Mouse (Mus musculus): ENCODE results near the gene Timm9. TPM values are rescaled to one million over a fixed set of nuclear protein-coding genes. Genes with fewer than 3 reads are reported as not detected.
A peak's percentile ranks its signal among the peaks of the same experiment; 100 is the strongest.

Gene Timm9
- polyA plus RNA-seq (2016; fragmentation: Nextera tagmentation; extraction: Ambion mirVana) = 64.6 and 72.8 TPM in 2 replicates

- Histone ChIP-seq H3K27ac (peak within 1 kb of the TSS; percentile 74), H3K9me3 (replicated peaks) (no peaks in the 10 kb centered on the region)
Observed at GRCm38 (mm10) chr12:71136130-71136973, at the start of gene Timm9, which contains the start of gene 2700049A03Rik. Gene Timm9 (minus strand): TSS chr12:71136684. Gene 2700049A03Rik (plus strand): TSS chr12:71136848.

GRCm38 (mm10) chr12:71184396-71184795 is 47.9 kb upstream of the Timm9 start:
- Histone ChIP-seq H3K27ac (no peak overlapping the region), H3K4me2 (replicated peaks) (no peak overlapping the region), H3K4me3 (no peak overlapping the region), H3K36me3 (peaks cover 52% of the 10 kb centered on the region), H3K4me1 (no peaks in the 10 kb centered on the region), H3K9me3 (replicated peaks) (no peaks in the 10 kb centered on the region), H3K27me3 (no peaks in the 10 kb centered on the region), H3K9ac (no peak overlapping the region)
- 98% methylated on average over 4 of the region's 4 CpGs for WGBS
- ATAC-seq (ENCODE audit: low FRiP score) = no peak

More at GRCm38 (mm10) chr12:71136130-71136973, at the start of gene Timm9, which contains the start of gene 2700049A03Rik:
- peak; percentile 95 for ATAC-seq (ENCODE audit: low FRiP score)
- Histone ChIP-seq H3K27me3 (no peaks in the 10 kb centered on the region), H3K4me2 (replicated peaks) (peak within 1 kb of the TSS; percentile 90), H3K4me1 (peaks cover 23% of the 10 kb centered on the region), H3K4me3 (peak within 1 kb of the TSS; percentile 74), H3K36me3 (peaks cover 28% of the 10 kb centered on the region), H3K9ac (peak within 1 kb of the TSS; percentile 90)
- WGBS = under 1% methylated on average over 52 of the region's 52 CpGs

- no peak overlapping the region for H3K4me2 ChIP-seq (replicated peaks)
- peaks cover 53% of the 10 kb centered on the region for H3K36me3 ChIP-seq
- ATAC-seq (ENCODE audit: low FRiP score) = no peak
- H3K9me3 ChIP-seq (replicated peaks) = no peaks in the 10 kb centered on the region
- no peaks in the 10 kb centered on the region for H3K27me3 ChIP-seq
- 96% methylated on average over 3 of the region's 3 CpGs for WGBS
- H3K27ac ChIP-seq = no peak overlapping the region
- no peak overlapping the region for H3K4me3 ChIP-seq
- H3K9ac ChIP-seq = no peak overlapping the region
- no peaks in the 10 kb centered on the region for H3K4me1 ChIP-seq
Observed at GRCm38 (mm10) chr12:71183736-71184135, 47.3 kb upstream of the Timm9 start.

GRCm38 (mm10) chr12:71169911-71170310 is 33.4 kb upstream of the Timm9 start:
- ATAC-seq (ENCODE audit: low FRiP score) = no peak
- no peak overlapping the region for H3K4me3 ChIP-seq
- WGBS = 97% methylated on average over 1 of the region's 1 CpGs
- H3K27ac ChIP-seq = no peak overlapping the region
- H3K4me1 ChIP-seq = no peaks in the 10 kb centered on the region
- no peaks in the 10 kb centered on the region for H3K27me3 ChIP-seq
- H3K36me3 ChIP-seq = peaks cover 59% of the 10 kb centered on the region
- no peak overlapping the region for H3K4me2 ChIP-seq (replicated peaks)
- no peak overlapping the region for H3K9ac ChIP-seq
- H3K9me3 ChIP-seq (replicated peaks) = no peaks in the 10 kb centered on the region

GRCm38 (mm10) chr12:71164410-71164809 is 27.9 kb upstream of the Timm9 start:
- 95% methylated on average over 9 of the region's 9 CpGs for WGBS
- peaks cover 70% of the 10 kb centered on the region for H3K36me3 ChIP-seq

GRCm38 (mm10) chr12:71157974-71158373 is 21.5 kb upstream of the Timm9 start:
- no peak for ATAC-seq (ENCODE audit: low FRiP score)
- Histone ChIP-seq H3K9ac (no peak overlapping the region), H3K4me1 (no peaks in the 10 kb centered on the region), H3K4me2 (replicated peaks) (no peak overlapping the region), H3K36me3 (peaks cover 78% of the 10 kb centered on the region), H3K27ac (no peak overlapping the region), H3K4me3 (no peak overlapping the region), H3K27me3 (no peaks in the 10 kb centered on the region), H3K9me3 (replicated peaks) (no peaks in the 10 kb centered on the region)
- 88% methylated on average over 6 of the region's 6 CpGs for WGBS

More at GRCm38 (mm10) chr12:71164410-71164809, 27.9 kb upstream of the Timm9 start:
- no peaks in the 10 kb centered on the region for H3K27me3 ChIP-seq
- H3K9me3 ChIP-seq (replicated peaks) = no peaks in the 10 kb centered on the region
- H3K4me3 ChIP-seq = no peak overlapping the region
- no peak overlapping the region for H3K4me2 ChIP-seq (replicated peaks)
- no peaks in the 10 kb centered on the region for H3K4me1 ChIP-seq
- no peak for ATAC-seq (ENCODE audit: low FRiP score)
- H3K27ac ChIP-seq = no peak overlapping the region
- H3K9ac ChIP-seq = no peak overlapping the region

GRCm38 (mm10) chr12:71154979-71155378 is 18.5 kb upstream of the Timm9 start:
- ATAC-seq (ENCODE audit: low FRiP score) = no peak
- Histone ChIP-seq H3K27ac (no peak overlapping the region), H3K4me1 (no peaks in the 10 kb centered on the region), H3K4me2 (replicated peaks) (no peak overlapping the region), H3K9me3 (replicated peaks) (no peaks in the 10 kb centered on the region), H3K27me3 (no peaks in the 10 kb centered on the region), H3K4me3 (no peak overlapping the region), H3K9ac (no peak overlapping the region), H3K36me3 (peaks cover 70% of the 10 kb centered on the region)
- 94% methylated on average over 6 of the region's 6 CpGs for WGBS

- H3K9ac ChIP-seq = no peak overlapping the region
- no peak overlapping the region for H3K4me3 ChIP-seq
- no peak for ATAC-seq (ENCODE audit: low FRiP score)
- H3K4me2 ChIP-seq (replicated peaks) = no peak overlapping the region
- no peaks in the 10 kb centered on the region for H3K27me3 ChIP-seq
- H3K27ac ChIP-seq = no peak overlapping the region
- H3K9me3 ChIP-seq (replicated peaks) = no peaks in the 10 kb centered on the region
- peaks cover 71% of the 10 kb centered on the region for H3K36me3 ChIP-seq
- H3K4me1 ChIP-seq = no peaks in the 10 kb centered on the region
- WGBS = 94% methylated on average over 8 of the region's 8 CpGs
Observed at GRCm38 (mm10) chr12:71150167-71150566, 13.7 kb upstream of the Timm9 start.

- Histone ChIP-seq H3K36me3 (peaks cover 69% of the 10 kb centered on the region), H3K9me3 (replicated peaks) (no peaks in the 10 kb centered on the region), H3K9ac (no peak overlapping the region), H3K4me2 (replicated peaks) (no peak overlapping the region), H3K27ac (no peak overlapping the region), H3K4me3 (no peak overlapping the region), H3K27me3 (no peaks in the 10 kb centered on the region), H3K4me1 (no peaks in the 10 kb centered on the region)
- WGBS = 90% methylated on average over 6 of the region's 6 CpGs
- no peak for ATAC-seq (ENCODE audit: low FRiP score)
Observed at GRCm38 (mm10) chr12:71149456-71149855, 13.0 kb upstream of the Timm9 start.

- Histone ChIP-seq H3K4me3 (no peak overlapping the region), H3K4me2 (replicated peaks) (no peak overlapping the region), H3K9ac (no peak overlapping the region), H3K27me3 (no peaks in the 10 kb centered on the region), H3K27ac (no peak overlapping the region), H3K9me3 (replicated peaks) (no peaks in the 10 kb centered on the region), H3K36me3 (peaks cover 69% of the 10 kb centered on the region), H3K4me1 (no peaks in the 10 kb centered on the region)
- 94% methylated on average over 9 of the region's 9 CpGs for WGBS
- no peak for ATAC-seq (ENCODE audit: low FRiP score)
Observed at GRCm38 (mm10) chr12:71148801-71149200, 12.3 kb upstream of the Timm9 start.

GRCm38 (mm10) chr12:71147641-71148040 is 11.2 kb upstream of the Timm9 start:
- H3K4me2 ChIP-seq (replicated peaks) = no peak overlapping the region
- H3K4me3 ChIP-seq = no peak overlapping the region
- no peak for ATAC-seq (ENCODE audit: low FRiP score)
- 86% methylated on average over 3 of the region's 3 CpGs for WGBS
- H3K36me3 ChIP-seq = peaks cover 69% of the 10 kb centered on the region
- H3K9ac ChIP-seq = no peak overlapping the region
- no peaks in the 10 kb centered on the region for H3K9me3 ChIP-seq (replicated peaks)
- H3K27me3 ChIP-seq = no peaks in the 10 kb centered on the region
- no peaks in the 10 kb centered on the region for H3K4me1 ChIP-seq
- H3K27ac ChIP-seq = no peak overlapping the region

- Histone ChIP-seq H3K27me3 (no peaks in the 10 kb centered on the region), H3K4me3 (no peak overlapping the region), H3K4me1 (peaks cover 14% of the 10 kb centered on the region), H3K27ac (no peak overlapping the region), H3K4me2 (replicated peaks) (no peak overlapping the region), H3K36me3 (peaks cover 54% of the 10 kb centered on the region), H3K9me3 (replicated peaks) (no peaks in the 10 kb centered on the region), H3K9ac (no peak overlapping the region)
- ATAC-seq (ENCODE audit: low FRiP score) = no peak
Observed at GRCm38 (mm10) chr12:71141189-71141588, 4.7 kb upstream of the Timm9 start.
